Mouse (Mus musculus) neural tube, embryonic 12.5 days (tissue): Measurements from ENCODE around the gene Rassf8. TPM values are rescaled to one million over a fixed set of nuclear protein-coding genes. Genes with fewer than 3 reads are reported as not detected.

Experiments used
- ATAC-seq: fragments of 200-750 bp; cut with Nextera tagmentation; 2 replicates; pipeline ENCODE4 v1.8.0; 2017; ENCODE audit warnings: low read depth, mild to moderate bottlenecking, moderate TSS enrichment, moderate library complexity; ENCODE audit not compliant: low FRiP score
- H3K27ac ChIP-seq: fragments of 300-500 bp; sonication (generic); 2 replicates; pipeline ENCODE4 v1.5.1; 2016
- H3K27me3 ChIP-seq: fragments of 300-500 bp; sonication (generic); replicated peaks from 2 replicates; pipeline ENCODE4 v1.6.1; 2016; ENCODE audit warnings: mild to moderate bottlenecking
- H3K36me3 ChIP-seq: fragments of 300-500 bp; sonication (generic); 2 replicates; pipeline ENCODE4 v1.6.1; 2016; ENCODE audit warnings: mild to moderate bottlenecking
- H3K4me1 ChIP-seq: fragments of 300-500 bp; sonication (generic); 2 replicates; pipeline ENCODE4 v1.6.1; 2016
- H3K4me2 ChIP-seq: fragments of 300-500 bp; sonication (generic); replicated peaks from 2 replicates; pipeline ENCODE4 v1.6.1; 2016; ENCODE audit warnings: mild to moderate bottlenecking
- H3K4me3 ChIP-seq: fragments of 300-500 bp; sonication (generic); 2 replicates; pipeline ENCODE4 v1.5.1; 2016
- H3K9ac ChIP-seq: fragments of 300-500 bp; sonication (generic); 2 replicates; pipeline ENCODE4 v1.6.1; 2016; ENCODE audit warnings: mild to moderate bottlenecking
- H3K9me3 ChIP-seq: fragments of 300-500 bp; sonication (generic); 2 replicates; pipeline ENCODE4 v1.6.1; 2016; ENCODE audit warnings: mild to moderate bottlenecking
- WGBS: fragments of 180-500 bp; shearing (Covaris S2); methylation state at CpG from one replicate; pipeline ENCODE4 v1.1.7; 2016; 5-methylcytosine and 5-hydroxymethylcytosine counted together
- polyA plus RNA-seq: library from polyadenylated mRNA; unstranded; fragments of >200 nt; fragmentation: Nextera tagmentation; extraction: Ambion mirVana; gene quantifications from 2 replicates; pipeline ENCODE4 v1.2.1, GENCODE M21; 2016

The Rassf8 gene
- polyA plus RNA-seq, 1 experiment from 2014 or later: 3.6 TPM

DNA sequence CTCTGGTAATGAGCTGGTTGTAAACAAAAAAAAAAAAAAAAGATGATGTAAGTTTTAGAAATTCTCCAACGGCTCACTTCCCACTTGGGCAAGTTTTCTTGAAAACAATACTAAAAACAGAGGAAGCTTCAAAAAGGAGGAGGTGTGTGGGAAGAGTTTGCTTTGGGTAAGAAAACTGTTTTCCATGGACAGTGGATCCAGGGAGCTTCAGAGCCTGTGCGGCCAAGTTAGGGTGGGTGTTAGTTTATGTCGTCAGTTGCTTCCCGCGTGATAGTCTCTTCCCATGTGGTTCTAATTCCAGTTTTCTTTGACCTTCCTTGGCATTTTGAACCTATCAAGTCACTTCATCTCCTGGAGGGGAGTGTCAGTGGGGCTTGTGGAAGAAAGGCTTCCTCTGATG, 21.1 kb downstream of the Rassf8 start:
- WGBS: 75% methylated on average over 5 of the region's 5 CpGs
- ATAC-seq: no peak
- H3K4me3 ChIP-seq: no peak overlapping the region
- H3K36me3 ChIP-seq: no peaks in the 10 kb centered on the region
- no peak overlapping the region for H3K4me2 ChIP-seq
- no peak overlapping the region for H3K27ac ChIP-seq
- H3K27me3 ChIP-seq: no peaks in the 10 kb centered on the region
- H3K9me3 ChIP-seq: no peaks in the 10 kb centered on the region
- no peak overlapping the region for H3K9ac ChIP-seq
- no peaks in the 10 kb centered on the region; the same call in 1 of the 2 replicates for H3K4me1 ChIP-seq

DNA sequence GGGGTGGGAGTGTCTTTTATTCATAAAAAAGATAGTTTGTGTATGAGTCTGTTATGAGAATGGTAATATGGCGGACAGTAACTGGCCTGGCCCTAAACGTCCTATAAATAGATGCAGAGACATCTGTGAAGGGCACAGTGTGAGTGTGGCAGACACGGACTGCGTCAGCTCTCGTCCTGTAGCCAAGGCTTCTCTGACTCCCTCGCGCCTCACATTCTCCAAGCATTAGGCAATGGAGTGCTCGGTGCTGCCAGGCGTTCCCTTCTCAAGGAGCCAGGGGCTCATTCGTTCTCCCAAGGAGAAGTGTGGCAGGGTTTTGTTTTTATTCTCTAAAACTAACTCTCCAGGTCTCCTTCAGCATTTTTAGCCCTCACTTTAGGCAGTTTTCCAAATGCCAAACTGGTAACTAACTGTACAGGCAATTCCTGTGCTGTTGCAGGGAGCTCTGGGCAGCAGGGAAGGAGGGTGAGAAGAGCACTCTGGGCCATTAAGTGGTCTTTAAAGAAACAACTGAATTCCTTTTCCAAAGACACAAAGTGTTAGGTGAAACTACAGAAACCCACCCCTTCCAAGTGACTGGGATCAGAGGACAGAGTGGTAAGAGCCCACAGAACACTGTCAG, 22.2 kb downstream of the Rassf8 start:
- Histone ChIP-seq H3K27ac (no peak overlapping the region), H3K27me3 (no peaks in the 10 kb centered on the region), H3K4me1 (no peaks in the 10 kb centered on the region; the same call in 1 of the 2 replicates), H3K9ac (no peak overlapping the region), H3K4me3 (no peak overlapping the region), H3K9me3 (no peaks in the 10 kb centered on the region), H3K36me3 (no peaks in the 10 kb centered on the region), H3K4me2 (no peak overlapping the region)
- no peak for ATAC-seq
- WGBS: 62% methylated on average over 10 of the region's 10 CpGs

DNA sequence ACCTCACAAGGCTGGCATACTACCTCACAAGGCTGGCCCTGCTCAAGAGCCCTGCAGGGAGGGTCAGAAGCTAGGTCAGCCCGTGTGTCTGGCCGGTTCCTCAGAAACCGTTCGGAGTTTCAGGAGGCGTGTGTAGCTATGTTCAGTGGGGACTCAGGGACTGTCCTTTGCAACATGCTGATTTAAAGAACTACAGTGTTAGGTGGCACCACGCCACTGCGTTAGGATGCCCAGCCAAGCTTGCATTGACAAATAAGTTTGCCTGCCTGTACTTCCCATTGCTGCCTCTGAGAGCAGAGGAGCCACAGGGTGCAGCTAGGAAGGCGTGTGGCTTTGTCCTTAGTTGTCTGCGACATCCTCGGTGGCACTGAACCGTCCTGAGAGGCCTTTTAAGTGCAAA, 23.3 kb downstream of the Rassf8 start:
- no peak for ATAC-seq
- H3K9ac ChIP-seq: no peak overlapping the region
- WGBS: 67% methylated on average over 11 of the region's 11 CpGs

DNA sequence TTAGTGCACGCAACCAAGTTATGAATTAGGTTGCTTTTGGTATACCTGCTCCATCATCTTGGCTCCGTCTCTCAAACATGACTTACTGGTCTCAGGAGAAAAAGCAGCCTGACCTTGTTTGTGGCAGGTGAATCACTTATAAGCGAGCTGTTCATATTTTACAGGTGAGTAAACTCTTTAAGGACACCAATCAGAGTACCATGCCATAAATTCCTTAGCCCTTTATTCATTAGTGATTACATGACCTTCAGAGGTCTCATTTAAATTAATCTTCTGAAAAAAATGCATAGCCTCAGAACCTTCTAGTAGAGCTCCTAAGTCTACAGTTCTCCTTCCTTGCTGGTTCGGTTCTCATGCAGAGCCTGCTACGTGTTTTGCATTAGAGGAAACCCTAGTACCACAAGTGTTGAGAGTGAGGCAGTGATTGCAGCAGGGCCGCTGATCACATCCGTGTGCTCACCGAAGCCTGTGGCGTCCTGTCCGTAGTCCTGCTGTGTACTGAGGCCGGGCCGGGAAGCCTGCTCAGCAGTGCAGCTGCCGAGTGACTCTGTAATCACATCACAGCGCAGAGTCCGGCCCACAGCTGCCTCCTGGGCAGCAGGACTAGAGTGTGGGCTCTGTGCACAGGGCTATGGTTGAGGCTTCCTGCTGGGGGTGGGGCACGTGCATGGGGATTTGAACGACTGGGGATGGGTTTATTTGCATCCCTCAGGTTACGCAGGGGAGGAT, 23.9 kb downstream of the Rassf8 start:
- Histone ChIP-seq H3K27ac (no peak overlapping the region), H3K9me3 (no peaks in the 10 kb centered on the region), H3K4me3 (no peak overlapping the region), H3K36me3 (no peaks in the 10 kb centered on the region), H3K9ac (no peak overlapping the region), H3K4me2 (no peak overlapping the region), H3K4me1 (no peaks in the 10 kb centered on the region; the same call in 1 of the 2 replicates), H3K27me3 (no peaks in the 10 kb centered on the region)
- 44% methylated on average over 18 of the region's 18 CpGs for WGBS
- ATAC-seq: no peak

More for the DNA sequence above, 23.3 kb downstream of the Rassf8 start:
- Histone ChIP-seq H3K9me3 (no peaks in the 10 kb centered on the region), H3K4me2 (no peak overlapping the region), H3K27ac (no peak overlapping the region), H3K36me3 (no peaks in the 10 kb centered on the region), H3K4me3 (no peak overlapping the region), H3K4me1 (no peaks in the 10 kb centered on the region; the same call in 1 of the 2 replicates), H3K27me3 (no peaks in the 10 kb centered on the region)

DNA sequence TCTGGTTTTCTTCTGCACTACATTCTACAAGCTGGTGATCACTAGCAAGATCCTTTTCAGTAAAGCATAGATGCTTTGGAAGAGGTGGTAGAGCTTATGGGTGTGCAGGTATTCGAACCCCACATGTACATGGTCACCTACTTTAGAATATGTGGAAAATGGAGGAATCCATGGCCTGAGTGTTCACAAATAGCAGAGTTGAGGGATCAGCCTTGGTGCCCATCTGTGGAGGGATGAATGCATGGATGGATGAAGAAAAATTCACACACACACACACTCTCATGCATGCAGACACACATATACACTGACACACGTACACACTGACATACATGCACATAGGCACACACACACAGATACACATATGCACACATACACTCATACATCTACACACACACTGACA, 27.9 kb downstream of the Rassf8 start:
- no peak overlapping the region for H3K9ac ChIP-seq
- no peaks in the 10 kb centered on the region for H3K9me3 ChIP-seq
- no peak for ATAC-seq
- no peak overlapping the region for H3K4me3 ChIP-seq
- H3K27me3 ChIP-seq: no peaks in the 10 kb centered on the region
- no peaks in the 10 kb centered on the region for H3K36me3 ChIP-seq
- no peak overlapping the region for H3K4me2 ChIP-seq
- no peaks in the 10 kb centered on the region; the same call in 1 of the 2 replicates for H3K4me1 ChIP-seq
- no peak overlapping the region for H3K27ac ChIP-seq
- whole genome bisulfite sequencing: 89% methylated on average over 2 of the region's 2 CpGs

DNA sequence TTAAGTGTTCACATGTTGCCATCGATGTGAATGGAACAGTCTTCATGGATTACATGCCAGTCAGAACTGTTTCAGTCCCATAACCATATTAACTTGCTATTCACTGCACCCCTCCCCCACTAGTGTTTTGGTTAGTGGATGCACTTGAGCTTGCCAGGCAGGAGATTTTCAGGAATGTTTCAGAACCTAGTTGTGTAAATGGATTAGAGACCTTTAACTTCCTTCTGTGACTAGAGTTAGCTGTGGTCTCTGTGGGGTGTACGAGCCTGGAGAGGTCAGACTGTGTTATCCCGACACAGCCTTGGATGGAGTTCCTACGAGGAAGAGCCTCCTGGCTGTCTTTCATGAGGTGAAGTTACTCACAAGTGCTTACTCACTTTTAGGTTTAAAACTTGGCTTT, 29.7 kb downstream of the Rassf8 start:
- Histone ChIP-seq H3K27ac (no peak overlapping the region), H3K4me2 (no peak overlapping the region), H3K9me3 (no peaks in the 10 kb centered on the region), H3K4me3 (no peak overlapping the region), H3K27me3 (no peaks in the 10 kb centered on the region), H3K4me1 (no peaks in the 10 kb centered on the region), H3K9ac (no peak overlapping the region), H3K36me3 (no peaks in the 10 kb centered on the region)
- ATAC-seq: no peak
- 88% methylated on average over 4 of the region's 4 CpGs for WGBS

DNA sequence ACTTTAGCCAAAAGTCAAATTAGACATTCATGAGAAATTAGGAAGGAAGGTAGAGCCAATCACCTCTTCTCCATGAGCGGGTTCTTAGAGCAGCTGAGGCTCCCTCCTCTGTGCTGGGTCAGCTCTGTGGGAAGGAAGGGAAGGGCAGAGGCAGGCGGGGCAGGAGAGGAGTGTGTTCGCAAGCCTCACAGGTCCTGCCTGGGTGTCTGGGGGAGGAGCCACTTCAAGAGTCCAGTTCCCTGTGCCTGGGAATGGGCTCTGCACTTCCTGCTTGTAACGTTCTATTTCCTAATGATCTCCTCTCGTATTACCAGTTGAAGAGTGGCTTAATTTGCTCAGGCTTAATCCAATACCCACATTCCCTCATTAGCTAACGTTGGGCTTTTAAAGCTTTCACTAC, 32.8 kb downstream of the Rassf8 start:
- Histone ChIP-seq H3K4me3 (no peak overlapping the region), H3K27me3 (no peaks in the 10 kb centered on the region), H3K4me2 (no peak overlapping the region), H3K36me3 (no peaks in the 10 kb centered on the region), H3K4me1 (no peaks in the 10 kb centered on the region), H3K9me3 (no peaks in the 10 kb centered on the region), H3K9ac (no peak overlapping the region), H3K27ac (no peak overlapping the region)
- 24% methylated on average over 6 of the region's 6 CpGs for WGBS
- ATAC-seq: no peak

DNA sequence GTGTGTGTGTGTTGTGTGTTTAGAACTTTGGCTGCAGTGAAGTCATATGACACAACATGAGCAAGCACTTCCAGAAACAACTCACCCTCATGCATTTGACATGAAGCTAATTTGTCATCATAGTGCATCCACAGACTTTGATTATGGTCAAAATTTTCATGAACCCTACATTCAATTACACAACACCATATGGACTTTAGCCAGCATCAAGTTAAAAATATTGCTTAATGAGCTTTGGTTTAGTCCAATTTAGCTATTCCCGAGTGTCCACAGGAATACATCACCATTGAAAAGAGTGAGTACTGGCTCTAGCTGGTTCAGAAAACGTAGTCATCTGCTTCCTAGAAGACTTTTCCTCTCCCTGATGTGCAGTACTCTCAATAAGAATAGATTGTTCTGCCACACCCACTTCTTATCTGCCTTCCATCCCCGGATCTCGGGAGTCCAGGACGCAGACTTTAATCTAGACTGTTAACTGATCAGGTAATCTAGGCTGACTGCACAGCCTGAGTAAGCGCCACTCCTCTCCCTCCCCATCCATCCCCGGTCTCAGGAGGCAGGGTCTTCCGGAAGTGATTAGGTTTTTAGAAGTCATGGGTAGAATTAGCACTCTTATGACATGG, 33.7 kb downstream of the Rassf8 start:
- no peak overlapping the region for H3K4me3 ChIP-seq
- H3K36me3 ChIP-seq: no peaks in the 10 kb centered on the region
- ATAC-seq: no peak
- H3K4me2 ChIP-seq: no peak overlapping the region
- no peaks in the 10 kb centered on the region for H3K27me3 ChIP-seq
- WGBS: 70% methylated on average over 8 of the region's 8 CpGs
- no peaks in the 10 kb centered on the region for H3K9me3 ChIP-seq
- no peaks in the 10 kb centered on the region for H3K4me1 ChIP-seq
- no peak overlapping the region for H3K27ac ChIP-seq
- no peak overlapping the region for H3K9ac ChIP-seq

DNA sequence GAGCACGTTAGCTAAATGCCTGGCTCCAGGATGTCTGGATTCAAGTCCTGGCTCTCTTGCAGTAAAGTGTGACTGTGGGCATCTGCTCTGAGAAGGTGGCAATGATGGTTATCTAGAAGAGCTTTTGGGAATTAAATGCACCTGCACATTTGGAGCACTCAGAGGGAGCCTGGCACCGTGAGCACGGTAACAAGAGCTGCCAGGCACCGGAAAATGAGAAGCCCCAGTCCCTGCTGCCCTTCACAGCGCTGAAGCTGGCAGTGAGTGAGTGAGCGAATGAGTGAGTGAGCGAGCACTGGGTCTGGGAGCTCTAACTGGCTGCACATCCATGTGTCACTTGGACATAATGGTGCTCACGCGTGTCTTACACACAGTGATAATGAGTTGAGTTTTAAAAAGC, 34.7 kb downstream of the Rassf8 start:
- no peak overlapping the region for H3K27ac ChIP-seq
- no peak overlapping the region for H3K4me2 ChIP-seq
- H3K9me3 ChIP-seq: no peaks in the 10 kb centered on the region
- H3K27me3 ChIP-seq: no peaks in the 10 kb centered on the region
- H3K4me1 ChIP-seq: no peaks in the 10 kb centered on the region
- H3K9ac ChIP-seq: no peak overlapping the region
- H3K4me3 ChIP-seq: no peak overlapping the region
- H3K36me3 ChIP-seq: no peaks in the 10 kb centered on the region
- WGBS: 93% methylated on average over 9 of the region's 9 CpGs
- no peak for ATAC-seq

DNA sequence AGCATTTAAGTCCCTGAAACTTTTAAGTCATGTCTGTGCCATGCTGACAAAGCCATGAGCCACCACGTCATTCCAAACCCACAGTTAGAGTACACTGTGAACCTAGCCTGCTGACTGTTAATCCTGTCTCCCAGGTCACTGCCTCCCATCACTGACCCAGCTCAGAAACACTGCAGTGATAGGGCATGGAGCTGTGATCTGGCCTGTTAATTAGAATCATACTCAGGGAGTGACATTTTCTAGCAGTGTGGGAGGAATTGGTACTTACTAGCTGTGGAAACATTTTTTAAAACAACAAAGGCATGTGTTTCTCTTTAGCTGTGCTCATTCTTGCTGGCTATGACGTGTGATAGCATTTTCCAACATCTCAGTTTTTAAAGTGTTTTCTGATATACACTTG, 35.4 kb downstream of the Rassf8 start:
- Histone ChIP-seq H3K9me3 (no peaks in the 10 kb centered on the region), H3K9ac (no peak overlapping the region), H3K27ac (no peak overlapping the region), H3K4me3 (no peak overlapping the region), H3K36me3 (no peaks in the 10 kb centered on the region), H3K4me1 (no peaks in the 10 kb centered on the region), H3K4me2 (no peak overlapping the region), H3K27me3 (no peaks in the 10 kb centered on the region)
- WGBS: 84% methylated on average over 2 of the region's 2 CpGs
- no peak for ATAC-seq

DNA sequence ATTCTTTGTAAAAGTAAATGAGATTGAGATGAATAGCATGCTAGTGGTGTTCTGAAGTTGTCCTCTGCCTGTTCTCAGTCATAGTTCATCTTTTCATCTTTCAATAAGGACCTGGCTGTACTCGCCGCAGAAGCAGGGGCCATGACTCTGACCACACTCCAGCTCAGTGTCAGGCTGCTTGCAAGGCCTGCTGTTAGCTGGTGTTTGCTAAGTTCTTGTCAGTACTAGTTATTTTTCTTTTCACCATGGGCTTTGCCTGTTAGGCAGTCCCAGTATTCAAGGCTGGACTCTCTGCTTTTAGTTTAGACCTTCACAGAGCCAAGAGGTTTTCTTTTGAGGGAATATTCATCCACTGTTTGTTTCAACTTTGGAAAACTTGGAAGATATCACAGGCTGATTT, 40.8 kb downstream of the Rassf8 start:
- WGBS: 91% methylated on average over 2 of the region's 2 CpGs
- no peak for ATAC-seq

DNA sequence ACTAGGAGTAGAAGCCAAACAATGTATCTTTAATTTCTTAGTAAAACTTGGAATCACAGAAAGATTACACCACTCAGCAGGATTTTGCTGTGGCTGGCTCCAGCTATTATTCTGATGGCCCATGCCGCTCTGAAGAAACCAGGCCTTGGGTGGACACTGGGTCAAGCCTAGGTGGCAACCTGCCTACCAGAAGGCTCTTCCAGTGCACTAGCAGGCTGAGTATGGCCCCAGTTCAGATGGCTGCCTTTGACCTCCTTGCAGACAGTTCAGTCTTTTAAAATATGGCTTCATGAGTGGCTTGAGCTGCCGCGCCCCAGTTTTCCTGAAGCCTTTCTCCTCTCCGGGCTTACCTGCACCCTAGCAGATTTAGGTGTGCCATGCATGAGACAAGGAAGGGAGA, 43.2 kb downstream of the Rassf8 start:
- Histone ChIP-seq H3K27ac (no peak overlapping the region), H3K9me3 (no peaks in the 10 kb centered on the region), H3K4me3 (no peak overlapping the region), H3K4me2 (no peak overlapping the region), H3K9ac (no peak overlapping the region), H3K27me3 (no peaks in the 10 kb centered on the region), H3K4me1 (no peaks in the 10 kb centered on the region; the same call in 1 of the 2 replicates), H3K36me3 (no peaks in the 10 kb centered on the region)
- no peak for ATAC-seq
- 95% methylated on average over 4 of the region's 4 CpGs for WGBS

More for the DNA sequence above, 40.8 kb downstream of the Rassf8 start:
- H3K4me3 ChIP-seq: no peak overlapping the region
- H3K4me2 ChIP-seq: no peak overlapping the region
- H3K9me3 ChIP-seq: no peaks in the 10 kb centered on the region
- no peaks in the 10 kb centered on the region; the same call in 1 of the 2 replicates for H3K4me1 ChIP-seq
- no peaks in the 10 kb centered on the region for H3K27me3 ChIP-seq
- no peaks in the 10 kb centered on the region for H3K36me3 ChIP-seq
- H3K27ac ChIP-seq: no peak overlapping the region
- H3K9ac ChIP-seq: no peak overlapping the region
